Mouse (Mus musculus) spleen, adult 2 months (tissue): ENCODE measurements around the gene Lyst. TPM values are rescaled to one million over a fixed set of nuclear protein-coding genes. Genes with fewer than 3 reads are reported as not detected.
"Not testable (repeated sequence)": the region's sequence is repeated elsewhere in the genome, so short reads cannot be mapped to it uniquely, and the experiment has no call there.

Experiments
- DNase-seq, 2 experiments: peaks; one replicate each; pipeline versions ENCODE4 v3.0.0 to v3.0.0-alpha.2; 2012 to 2021; ENCODE audit warnings: low spot score in 2 of 2, low read depth in 1 of 2
- H3K27ac ChIP-seq: fragments of 200-500 bp; 2 replicates; pipeline ENCODE4 v1.5.1; 2012; ENCODE audit warnings: low read length, inconsistent platforms; ENCODE audit not compliant: insufficient read depth
- H3K27me3 ChIP-seq: fragments of 200-500 bp; 2 replicates; pipeline ENCODE4 v1.6.1; 2012; ENCODE audit warnings: mild to moderate bottlenecking, moderate library complexity, low read length, inconsistent platforms; ENCODE audit not compliant: control insufficient read depth, insufficient read depth
- H3K36me3 ChIP-seq: fragments of 200-500 bp; 2 replicates; pipeline ENCODE4 v1.6.1; 2012; ENCODE audit warnings: mild to moderate bottlenecking, low read length, inconsistent platforms; ENCODE audit not compliant: control insufficient read depth, insufficient read depth
- H3K4me1 ChIP-seq: fragments of 200-500 bp; 2 replicates; pipeline ENCODE4 v1.6.1; 2011; ENCODE audit warnings: inconsistent platforms; ENCODE audit not compliant: control insufficient read depth, insufficient read depth, insufficient read length
- H3K4me3 ChIP-seq: fragments of 200-500 bp; 2 replicates; pipeline ENCODE4 v1.5.1; 2011; ENCODE audit warnings: mild to moderate bottlenecking, inconsistent platforms; ENCODE audit not compliant: insufficient read depth, insufficient read length; ENCODE audit errors: extremely low read depth
- CTCF ChIP-seq: fragments of 200-500 bp; IDR thresholded peaks from 2 replicates; pipeline ENCODE4 v1.5.1; 2011; ENCODE audit warnings: mild to moderate bottlenecking, inconsistent platforms; ENCODE audit not compliant: insufficient read depth, insufficient read length, insufficient replicate concordance; ENCODE audit errors: extremely low read depth
- POLR2A ChIP-seq: fragments of 200-500 bp; IDR thresholded peaks from 2 replicates; pipeline ENCODE4 v1.6.1; 2011; ENCODE audit warnings: low read depth, low read length, inconsistent platforms
- whole genome bisulfite sequencing: fragments of 180-500 bp; shearing (Covaris S2); methylation state at CpG from one replicate; pipeline ENCODE4 v1.1.7; 2018; 5-methylcytosine and 5-hydroxymethylcytosine counted together
- polyA plus RNA-seq: library from polyadenylated mRNA; depleted of rRNA; stranded (reverse); fragments of >200 nt; gene quantifications from 2 replicates; pipeline ENCODE4 v1.2.3, GENCODE M21; 2012

Lyst gene
- polyA plus RNA-seq, 1 experiment = 11.3 TPM

GRCm38 (mm10) chr13:13784981-13785783 is 195.0 kb downstream of the Lyst start:
- Histone ChIP-seq H3K4me3 (peak overlapping the region; percentile 25; the same call in 1 of the 2 replicates), H3K4me1 (peaks cover 11% of the 10 kb centered on the region), H3K27me3 (peaks cover 11% of the 10 kb centered on the region), H3K27ac (no peak overlapping the region), H3K36me3 (no peaks in the 10 kb centered on the region)
- TF ChIP-seq CTCF = no peak
- no peak for TF ChIP-seq POLR2A
- no peak for DNase-seq
- WGBS = 4% methylated on average over 30 of the region's 30 CpGs

- DNase-seq = no peak
- peaks cover 11% of the 10 kb centered on the region for H3K27me3 ChIP-seq
- H3K27ac ChIP-seq = no peak overlapping the region
- peaks cover 11% of the 10 kb centered on the region for H3K4me1 ChIP-seq
- no peak for TF ChIP-seq CTCF
- TF ChIP-seq POLR2A = no peak
- no peaks in the 10 kb centered on the region for H3K36me3 ChIP-seq
- WGBS = 89% methylated on average over 6 of the region's 6 CpGs
- H3K4me3 ChIP-seq = no peak overlapping the region
These were observed 196.8 kb downstream of the Lyst start for GRCm38 (mm10) chr13:13786971-13787370.

- Histone ChIP-seq H3K27ac (no peak overlapping the region), H3K4me1 (peaks cover 11% of the 10 kb centered on the region), H3K36me3 (no peaks in the 10 kb centered on the region), H3K4me3 (no peak overlapping the region), H3K27me3 (peaks cover 10% of the 10 kb centered on the region)
- WGBS = 71% methylated on average over 4 of the region's 4 CpGs
- TF ChIP-seq CTCF (no peak), POLR2A (no peak)
- DNase-seq = no peak
These were observed 197.9 kb downstream of the Lyst start for GRCm38 (mm10) chr13:13788070-13788469.

- 89% methylated on average over 3 of the region's 3 CpGs for WGBS
These were observed 201.8 kb downstream of the Lyst start for GRCm38 (mm10) chr13:13791981-13792380.

GRCm38 (mm10) chr13:13795166-13795832 is 205.1 kb downstream of the Lyst start:
- H3K27ac ChIP-seq = no peak overlapping the region
- 33% methylated on average over 5 of the region's 5 CpGs for WGBS
- no peak for DNase-seq
- H3K4me1 ChIP-seq = no peaks in the 10 kb centered on the region
- no peaks in the 10 kb centered on the region for H3K36me3 ChIP-seq
- no peaks in the 10 kb centered on the region for H3K27me3 ChIP-seq
- TF ChIP-seq CTCF = no peak
- no peak for TF ChIP-seq POLR2A
- H3K4me3 ChIP-seq = no peak overlapping the region

More at GRCm38 (mm10) chr13:13791981-13792380, 201.8 kb downstream of the Lyst start:
- no peak overlapping the region for H3K27ac ChIP-seq
- no peak overlapping the region for H3K4me3 ChIP-seq
- TF ChIP-seq POLR2A = no peak
- TF ChIP-seq CTCF = no peak
- no peak for DNase-seq
- H3K4me1 ChIP-seq = no peaks in the 10 kb centered on the region
- H3K36me3 ChIP-seq = no peaks in the 10 kb centered on the region
- no peaks in the 10 kb centered on the region for H3K27me3 ChIP-seq

- Histone ChIP-seq H3K27me3 (no peaks in the 10 kb centered on the region), H3K36me3 (no peaks in the 10 kb centered on the region), H3K27ac (no peak overlapping the region), H3K4me3 (no peak overlapping the region), H3K4me1 (no peaks in the 10 kb centered on the region)
- 93% methylated on average over 1 of the region's 1 CpGs for WGBS
- TF ChIP-seq CTCF = no peak
- TF ChIP-seq POLR2A = no peak
- DNase-seq = no peak
These were observed 205.9 kb downstream of the Lyst start for GRCm38 (mm10) chr13:13796082-13796481.

GRCm38 (mm10) chr13:13797816-13798215 is 207.6 kb downstream of the Lyst start:
- H3K4me1 ChIP-seq, DNase-seq, H3K4me3 ChIP-seq, H3K27me3 ChIP-seq, H3K27ac ChIP-seq, H3K36me3 ChIP-seq: not testable (repeated sequence)
- 91% methylated on average over 12 of the region's 12 CpGs for WGBS
